Mouse (Mus musculus) lung, adult 10 weeks (tissue): ENCODE data around the gene Dbh. TPM values are rescaled to one million over a fixed set of nuclear protein-coding genes. Genes with fewer than 3 reads are reported as not detected.

Experiments used
- polyA plus RNA-seq: library from polyadenylated mRNA; stranded (reverse); fragments of 350-450 nt; fragmentation: Illumina TruSeq; extraction: RNeasy Lipid Tissue Mini Kit (QIAGEN cat#74804); gene quantifications from one replicate; pipeline ENCODE4 v1.2.3, GENCODE M21; 2014; ENCODE audit warnings: low read depth, low replicate concordance; ENCODE audit not compliant: insufficient read depth

Gene Dbh
- not detected for polyA plus RNA-seq

GRCm38 (mm10) chr2:27164796-27165590 is at the start of gene Dbh:
Dbh (plus strand) TSS chr2:27165233.

GRCm38 (mm10) chr2:27141950-27142693 is 22.9 kb upstream of the Dbh start, which contains the start of gene Fam163b:
Fam163b (minus strand) TSS chr2:27142491.

Other genes with a start within 250 kb of the Dbh start
- gene Surf2, start 248.9 kb upstream of the Dbh start, polyA plus RNA-seq = 19.5 TPM
- 65.1 TPM for gene Surf1, start 248.7 kb upstream of the Dbh start, polyA plus RNA-seq
- gene Surf4, start 231.3 kb upstream of the Dbh start, polyA plus RNA-seq = 80.2 TPM
- gene Stkld1, start 231.2 kb upstream of the Dbh start, polyA plus RNA-seq = 0.17 TPM
- gene Rexo4, start 200.8 kb upstream of the Dbh start, polyA plus RNA-seq = 23.4 TPM
- 0.21 TPM for gene Adamts13, start 191.8 kb upstream of the Dbh start, polyA plus RNA-seq
- gene Cacfd1, start 155.3 kb upstream of the Dbh start, polyA plus RNA-seq = 25.7 TPM
- 2.3 TPM for gene Slc2a6, start 137.2 kb upstream of the Dbh start, polyA plus RNA-seq
- 0.33 TPM for gene Mymk, start 93.1 kb upstream of the Dbh start, polyA plus RNA-seq
- gene Adamtsl2, start 85.9 kb upstream of the Dbh start, polyA plus RNA-seq = 50.5 TPM
- not detected for gene Fam163b, start 22.7 kb upstream of the Dbh start, polyA plus RNA-seq
- 5.7 TPM for gene Sardh, start 83.1 kb downstream of the Dbh start, polyA plus RNA-seq